Mouse (Mus musculus) CH12.LX (cell line): Measurements from ENCODE around the gene Bysl. TPM values are rescaled to one million over a fixed set of nuclear protein-coding genes. Genes with fewer than 3 reads are reported as not detected.

ENCODE experiments used
- DNase-seq: peaks from one replicate; pipeline ENCODE4 v3.0.0-alpha.2; 2013; ENCODE audit errors: extremely low read depth
- H3K27ac ChIP-seq: 2 replicates; pipeline ENCODE4 v1.5.1; 2012; ENCODE audit warnings: low read depth, mild to moderate bottlenecking, control low read depth, moderate library complexity; ENCODE audit not compliant: insufficient read depth
- H3K27me3 ChIP-seq: replicated peaks from 2 replicates; pipeline ENCODE3; 2012; ENCODE audit warnings: inconsistent platforms
- H3K36me3 ChIP-seq, 2 experiments: replicated peaks in 1 of 2; 2 replicates each; pipeline versions ENCODE3 to v1.6.1; 2012; ENCODE audit warnings: inconsistent platforms in 1 of 2, low read length in 1 of 2, mild to moderate bottlenecking in 1 of 2, mixed read lengths in 1 of 2, moderate library complexity in 1 of 2; ENCODE audit not compliant: control insufficient read depth in 1 of 2, insufficient read depth in 1 of 2
- H3K4me1 ChIP-seq, 2 experiments: 2 replicates each; pipeline ENCODE4 v1.6.1; 2012; ENCODE audit warnings: inconsistent platforms in 1 of 2, moderate library complexity in 1 of 2; ENCODE audit not compliant: insufficient read depth in 2 of 2, control insufficient read depth in 1 of 2
- H3K4me2 ChIP-seq: 2 replicates; pipeline ENCODE4 v1.6.1; 2012; ENCODE audit warnings: low read depth, mild to moderate bottlenecking, control low read depth; ENCODE audit not compliant: poor library complexity, insufficient read depth, severe bottlenecking
- H3K4me3 ChIP-seq, 3 experiments: fragments of 150-350 bp in 1 of 3; sonication (generic) in 1 of 3; replicated peaks in 1 of 3; 2 replicates each; pipeline versions ENCODE3 to v1.5.1; 2011 to 2012; ENCODE audit warnings: low read depth in 2 of 3, low read length in 2 of 3, mild to moderate bottlenecking in 2 of 3, moderate library complexity in 2 of 3, control low read depth in 1 of 3, improper control_type of control experiment in 1 of 3, inconsistent platforms in 1 of 3, mixed read lengths in 1 of 3; ENCODE audit not compliant: poor library complexity in 1 of 3
- H3K79me2 ChIP-seq: replicated peaks from 2 replicates; pipeline ENCODE4 v1.6.1; 2012; ENCODE audit warnings: mild to moderate bottlenecking, moderate library complexity; ENCODE audit not compliant: control insufficient read depth, poor library complexity, insufficient read depth, severe bottlenecking; ENCODE audit errors: extremely low read depth
- H3K9ac ChIP-seq: 2 replicates; pipeline ENCODE4 v1.6.1; 2012; ENCODE audit warnings: low read depth, mild to moderate bottlenecking, control low read depth, moderate library complexity; ENCODE audit not compliant: insufficient read depth
- H3K9me3 ChIP-seq: replicated peaks from 2 replicates; pipeline ENCODE3; 2012; ENCODE audit warnings: low read length, inconsistent platforms, mixed read lengths
- BHLHE40 ChIP-seq: IDR thresholded peaks from 2 replicates; pipeline ENCODE4 v1.6.1; 2011; ENCODE audit warnings: mild to moderate bottlenecking, low read depth, low read length, improper control_type of control experiment
- E2F4 ChIP-seq: IDR thresholded peaks from 2 replicates; pipeline ENCODE4 v1.6.1; 2011; ENCODE audit warnings: low read depth, low read length, improper control_type of control experiment; ENCODE audit not compliant: insufficient replicate concordance
- ELF1 ChIP-seq: IDR thresholded peaks from 2 replicates; pipeline ENCODE4 v1.6.1; 2014; ENCODE audit warnings: low read depth, mild to moderate bottlenecking, inconsistent platforms, low read length, improper control_type of control experiment
- EP300 ChIP-seq: IDR thresholded peaks from 2 replicates; pipeline ENCODE4 v1.6.1; 2011; ENCODE audit warnings: low read length, improper control_type of control experiment
- ETS1 ChIP-seq: conservative IDR thresholded peaks from 2 replicates; pipeline ENCODE4 v1.6.1; 2012; ENCODE audit warnings: low read depth, mild to moderate bottlenecking, inconsistent platforms, low read length, improper control_type of control experiment, moderate library complexity
- HCFC1 ChIP-seq: IDR thresholded peaks from 2 replicates; pipeline ENCODE4 v1.6.1; 2012; ENCODE audit warnings: low read depth, mild to moderate bottlenecking, inconsistent platforms, low read length, improper control_type of control experiment
- JUND ChIP-seq: conservative IDR thresholded peaks from 2 replicates; pipeline ENCODE4 v1.6.1; 2011; ENCODE audit warnings: low read depth, low read length, improper control_type of control experiment
- KAT2A ChIP-seq: IDR thresholded peaks from 2 replicates; pipeline ENCODE4 v1.6.1; 2012; ENCODE audit warnings: low read length, improper control_type of control experiment, inconsistent platforms; ENCODE audit not compliant: insufficient replicate concordance
- MAFK ChIP-seq: IDR thresholded peaks from 2 replicates; pipeline ENCODE4 v1.6.1; 2011; ENCODE audit warnings: low read length, improper control_type of control experiment; ENCODE audit not compliant: insufficient replicate concordance
- MAX ChIP-seq: IDR thresholded peaks from 2 replicates; pipeline ENCODE4 v1.6.1; 2011; ENCODE audit warnings: low read length, improper control_type of control experiment
- MAZ ChIP-seq: IDR thresholded peaks from 2 replicates; pipeline ENCODE4 v1.6.1; 2012; ENCODE audit warnings: low read depth, mild to moderate bottlenecking, inconsistent platforms, low read length, improper control_type of control experiment, moderate library complexity
- MYC ChIP-seq: IDR thresholded peaks from 2 replicates; pipeline ENCODE4 v1.6.1; 2011; ENCODE audit warnings: low read depth, mild to moderate bottlenecking, improper control_type of control experiment, low read length
- NELFE ChIP-seq: IDR thresholded peaks from 2 replicates; pipeline ENCODE4 v1.6.1; 2011; ENCODE audit warnings: low read depth, low read length, improper control_type of control experiment
- NRF1 ChIP-seq: IDR thresholded peaks from 2 replicates; pipeline ENCODE4 v1.6.1; 2014; ENCODE audit warnings: low read depth, mild to moderate bottlenecking, inconsistent platforms, low read length, improper control_type of control experiment, moderate library complexity
- PAX5 ChIP-seq: IDR thresholded peaks from 2 replicates; pipeline ENCODE4 v1.6.1; 2012; ENCODE audit warnings: low read length, inconsistent platforms, mixed read lengths
- POLR2AphosphoS2 ChIP-seq: IDR thresholded peaks from 2 replicates; pipeline ENCODE4 v1.6.1; 2011; ENCODE audit warnings: low read depth, low read length, improper control_type of control experiment
- RAD21 ChIP-seq: IDR thresholded peaks from 2 replicates; pipeline ENCODE4 v1.6.1; 2011; ENCODE audit warnings: low read depth, mild to moderate bottlenecking, low read length, improper control_type of control experiment, moderate library complexity
- RCOR1 ChIP-seq: conservative IDR thresholded peaks from 2 replicates; pipeline ENCODE4 v1.6.1; 2012; ENCODE audit warnings: low read depth, mild to moderate bottlenecking, inconsistent platforms, low read length, improper control_type of control experiment
- SIN3A ChIP-seq: IDR thresholded peaks from 2 replicates; pipeline ENCODE4 v1.6.1; 2012; ENCODE audit warnings: low read length, improper control_type of control experiment, inconsistent platforms
- SMC3 ChIP-seq: IDR thresholded peaks from 2 replicates; pipeline ENCODE4 v1.6.1; 2011; ENCODE audit warnings: low read depth, low read length, improper control_type of control experiment
- TCF12 ChIP-seq: IDR thresholded peaks from 2 replicates; pipeline ENCODE4 v1.6.1; 2014; ENCODE audit warnings: low read depth, mild to moderate bottlenecking, inconsistent platforms, low read length, improper control_type of control experiment
- USF1 ChIP-seq: IDR thresholded peaks from 2 replicates; pipeline ENCODE4 v1.6.1; 2014; ENCODE audit warnings: low read depth, mild to moderate bottlenecking, inconsistent platforms, low read length, improper control_type of control experiment
- USF2 ChIP-seq: conservative IDR thresholded peaks from 2 replicates; pipeline ENCODE4 v1.6.1; 2011; ENCODE audit warnings: low read depth, low read length, improper control_type of control experiment
- ZKSCAN1 ChIP-seq: IDR thresholded peaks from 2 replicates; pipeline ENCODE4 v1.6.1; 2012; ENCODE audit warnings: low read depth, inconsistent platforms, low read length, improper control_type of control experiment, borderline replicate concordance
- ZMIZ1 ChIP-seq: IDR thresholded peaks from 2 replicates; pipeline ENCODE4 v1.6.1; 2012; ENCODE audit warnings: low read depth, mild to moderate bottlenecking, inconsistent platforms, low read length, improper control_type of control experiment
- ZNF384 ChIP-seq: IDR thresholded peaks from 2 replicates; pipeline ENCODE4 v1.6.1; 2012; ENCODE audit warnings: low read depth, low read length, improper control_type of control experiment, inconsistent platforms
- dilution Hi-C: fragments of 300-500 bp; cut with MboI; formaldehyde crosslinking; loops from 2 replicates; pipeline ENCODE4 v1.14.3; 2020; ENCODE audit warnings: low sequenced_read_pairs; ENCODE audit not compliant: extremely low pct_unique_long_range_greater_than_20kb, extremely low pct_ligation_motif_present
- in situ Hi-C: fragments of 300-500 bp; cut with MboI; formaldehyde crosslinking; loops from 3 replicates; pipeline ENCODE4 v1.14.3; 2019; ENCODE audit warnings: low sequenced_read_pairs, low pct_ligation_motif_present, low pct_unique_long_range_greater_than_20kb, mixed read lengths
- polyA plus RNA-seq: library from polyadenylated mRNA; unstranded; fragments of >175 nt; gene quantifications from 2 replicates; pipeline ENCODE4 v1.2.1, GENCODE M21; 2012; ENCODE audit warnings: low read depth; ENCODE audit not compliant: insufficient read length
- total RNA-seq, 2 experiments: library from RNA; depleted of rRNA; stranded (reverse); fragments of 300-350 nt in 1 of 2; fragments of >200 nt in 1 of 2; gene quantifications; 2 replicates each; pipeline ENCODE4 v1.2.3; 2012 to 2014

The Bysl gene
- total and polyA plus RNA-seq, 3 experiments = 24.0 to 60.5 (median 28.0) TPM

GRCm38 (mm10) chr17:47554621-47555020, 56.7 kb downstream of the Bysl start:
- Histone ChIP-seq H3K36me3 (no peaks in the 10 kb centered on the region), H3K27me3 (no peaks in the 10 kb centered on the region)
- TF ChIP-seq ZMIZ1 (no peak), RCOR1 (no peak), KAT2A (no peak), ELF1 (no peak), BHLHE40 (peak; percentile 80), HCFC1 (no peak), SIN3A (no peak), SMC3 (no peak), NRF1 (no peak), ZKSCAN1 (no peak), MAFK (no peak), TCF12 (no peak), RAD21 (no peak), ETS1 (peak; percentile 26; the same call in 1 of the 2 replicates), PAX5 (no peak), MAX (no peak)
- TF ChIP-seq, all 38 proteins: peak for 2
- no peaks in the 10 kb centered on the region for H3K9me3 ChIP-seq
- in situ Hi-C loops (no loop called here), dilution Hi-C loops (no loop called here)
- H3K27ac ChIP-seq = no peak overlapping the region
- peaks cover 5 to 26% of the 10 kb centered on the region in 2 experiments for H3K4me1 ChIP-seq
- H3K4me2 ChIP-seq = no peak overlapping the region
- H3K4me3 ChIP-seq = no peak overlapping the region
- DNase-seq = peak; percentile 33
- H3K79me2 ChIP-seq = no peaks in the 10 kb centered on the region
- H3K9ac ChIP-seq = no peak overlapping the region

GRCm38 (mm10) chr17:47552994-47553393, 58.3 kb downstream of the Bysl start:
- no peaks in the 10 kb centered on the region for H3K79me2 ChIP-seq
- H3K9me3 ChIP-seq = no peaks in the 10 kb centered on the region
- H3K4me1 ChIP-seq = peaks cover 5 to 26% of the 10 kb centered on the region in 2 experiments
- no peak overlapping the region for H3K4me3 ChIP-seq
- H3K27ac ChIP-seq = no peak overlapping the region
- dilution Hi-C loops (no loop called here), in situ Hi-C loops (no loop called here)
- H3K9ac ChIP-seq = no peak overlapping the region
- no peak overlapping the region for H3K4me2 ChIP-seq
- no peaks in the 10 kb centered on the region for H3K36me3 ChIP-seq
- no peaks in the 10 kb centered on the region for H3K27me3 ChIP-seq
- TF ChIP-seq MYC (no peak), USF2 (no peak), E2F4 (no peak), MAZ (no peak), JUND (no peak), MAFK (no peak), NELFE (no peak), EP300 (no peak), USF1 (no peak), HCFC1 (no peak), ETS1 (no peak), POLR2AphosphoS2 (no peak), NRF1 (no peak), ZNF384 (no peak), ZKSCAN1 (no peak)
- no peak for DNase-seq
